Mouse (Mus musculus) embryo, embryonic 10 days (tissue): ENCODE results near the gene Trim25.

Experiments
- DNase-seq: peaks from one replicate; pipeline ENCODE4 v3.0.0-alpha.2; 2015; ENCODE audit warnings: low spot score

Gene Trim25

GRCm38 (mm10) chr11:89065297-89065696 lies 66.1 kb downstream of the Trim25 start:
- DNase-seq: no peak

DNA sequence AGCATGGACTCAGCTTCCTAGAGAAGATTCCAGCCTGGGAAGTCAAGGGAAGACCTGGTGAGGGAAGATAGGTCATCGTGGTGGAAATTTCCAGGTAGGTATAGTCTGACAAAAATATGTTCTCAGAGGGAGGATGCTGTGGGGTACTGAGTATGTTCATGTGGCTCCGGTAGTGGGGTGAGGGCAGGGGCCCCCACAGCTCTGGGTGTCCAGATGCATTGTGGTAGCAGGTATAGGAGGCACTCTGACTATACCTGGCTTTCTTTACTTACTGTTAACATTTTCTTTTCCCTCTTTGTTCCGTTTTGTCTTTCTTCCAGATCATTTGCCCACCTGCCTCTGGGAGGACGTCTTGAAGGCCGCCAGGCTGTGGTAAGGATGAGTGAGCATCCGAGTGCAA lies 67.0 kb downstream of the Trim25 start:
- DNase-seq: no peak

DNA sequence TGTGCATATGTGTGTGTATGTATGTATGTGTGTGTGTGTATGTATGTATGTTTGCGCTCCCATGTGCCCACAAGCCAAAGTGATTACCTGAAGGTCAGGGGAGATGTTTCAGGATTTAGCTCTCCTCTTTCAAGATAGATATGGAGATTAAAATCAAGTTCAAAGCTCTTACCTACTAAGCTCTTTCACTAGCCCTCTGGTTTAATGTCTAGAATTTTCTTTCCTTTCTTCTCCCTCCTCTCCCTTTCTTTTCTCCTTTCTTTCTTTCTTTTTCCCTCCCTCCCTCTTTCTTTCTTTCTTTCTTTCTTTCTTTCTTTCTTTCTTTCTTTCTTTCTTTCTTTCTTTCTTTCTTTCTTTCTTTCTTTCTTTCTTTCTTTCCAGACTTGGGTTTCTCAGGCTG lies 67.6 kb downstream of the Trim25 start, which contains the start of gene Dgke:
Dgke (minus strand) TSS at position 101 of the 400 bp plus-strand sequence.
- DNase-seq: no peak

DNA sequence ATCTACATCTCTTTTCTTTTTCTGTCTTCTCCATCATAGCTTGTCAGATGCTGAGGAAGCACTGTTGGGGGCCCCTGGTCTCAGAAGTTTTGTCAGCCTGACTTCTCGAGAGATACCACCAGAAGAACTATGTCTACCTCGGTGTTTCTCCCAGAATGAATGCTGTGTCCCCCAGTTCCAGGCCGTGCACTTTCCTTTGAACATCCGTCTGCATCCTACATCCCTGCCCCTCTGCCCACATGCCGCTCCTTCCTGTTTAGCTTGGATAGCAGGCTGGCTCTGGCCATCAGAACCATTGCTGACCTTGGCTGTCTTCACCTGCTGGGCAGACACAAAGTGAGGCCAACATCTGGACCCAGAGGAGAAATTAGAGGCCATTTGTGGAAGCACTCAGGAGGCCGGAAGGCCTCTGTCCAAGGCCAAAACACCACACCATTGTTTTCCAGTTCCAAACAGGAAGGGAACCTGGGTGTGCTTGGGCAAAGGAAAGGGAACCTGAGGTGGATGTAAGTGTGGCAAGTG lies 68.2 kb downstream of the Trim25 start:
- DNase-seq: no peak

DNA sequence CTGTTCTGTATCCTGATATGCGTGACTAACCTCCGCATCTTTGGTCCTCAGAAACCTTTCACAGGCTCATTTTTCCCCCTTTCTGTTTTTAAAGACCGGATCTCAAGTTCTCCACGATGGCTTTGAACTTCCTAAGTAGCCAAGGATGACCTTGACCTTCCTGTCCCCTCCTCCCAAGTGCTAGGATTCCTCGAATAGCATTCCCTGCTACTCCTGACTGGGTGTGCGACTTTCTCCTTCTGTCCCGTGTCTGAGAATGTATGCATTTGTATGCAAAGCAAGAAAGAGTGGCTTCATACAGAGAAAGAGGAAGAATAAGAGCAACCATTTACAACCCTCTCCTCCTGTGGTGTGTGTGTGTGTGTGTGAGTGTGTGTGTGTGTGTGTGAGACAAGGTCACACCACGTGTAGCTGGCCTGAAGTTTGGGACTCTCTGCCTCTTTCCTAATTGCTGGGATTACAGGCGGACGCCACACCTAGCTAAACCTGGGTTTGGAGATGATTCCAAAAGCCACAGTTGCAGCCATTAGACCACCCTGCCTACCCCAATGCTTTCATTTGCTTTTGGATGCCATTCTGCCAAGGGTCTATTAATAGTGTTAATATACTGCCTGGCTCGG lies 68.8 kb downstream of the Trim25 start:
- DNase-seq: no peak

GRCm38 (mm10) chr11:89068649-89069048 lies 69.5 kb downstream of the Trim25 start:
- DNase-seq: no peak

DNA sequence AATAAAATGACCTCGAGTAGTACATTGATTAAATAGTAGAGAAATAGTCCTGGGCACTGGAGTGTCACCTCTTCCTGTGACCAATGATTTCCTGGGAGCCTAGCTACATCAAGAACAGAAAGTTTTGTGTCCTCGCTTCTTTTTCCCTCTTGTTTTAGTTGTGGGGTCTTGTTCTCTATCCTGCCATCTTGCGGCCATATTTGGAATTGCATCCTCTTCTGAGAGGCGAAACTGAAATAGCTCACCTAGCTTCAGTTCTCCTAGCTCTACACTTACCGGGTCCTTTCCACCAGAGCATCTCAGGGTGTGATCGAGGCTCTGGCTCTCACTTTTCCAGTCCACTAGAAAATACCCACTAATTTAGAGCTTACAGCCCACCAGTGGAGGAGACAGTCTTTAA lies 70.1 kb downstream of the Trim25 start:
- peak; percentile 63 for DNase-seq
